Comparison of ENCODE assay signal across 24 mouse cellular contexts in genomic region chr11:103627453-103627852, GRCm38 (mm10). TPM values are rescaled to one million over a fixed set of nuclear protein-coding genes. Genes with fewer than 3 reads are reported as not detected.
"Had no signal": no experiment of that assay in that cellular context is flagged by ENCODE, and none has a peak within 500 bp of the region (broad histone marks: within the 10 kb centered on the region; RNA-seq: fewer than 3 reads in every experiment).

No protein-coding gene starts in this region.

- DNase-seq: gastrocnemius, postnatal 14 days; gastrocnemius, postnatal 36 days; heart, adult 11 months; heart, adult 2 months; heart, postnatal 14 days; heart, postnatal 36 days; kidney, adult 11 months; kidney, adult 2 months; kidney, adult 9 months; kidney, postnatal 14 days; kidney, postnatal 36 days; layer of hippocampus, adult 9-11 months; layer of hippocampus, postnatal 36 days; liver had no signal

RNA-seq across cellular contexts. Expression of gene Gm884, which starts 6.5 kb away (rescaled TPM):
- total RNA-seq: gastrocnemius, adult 18-20 months; gastrocnemius, adult 8-10 months; gastrocnemius, postnatal 14 days; gastrocnemius, postnatal 36 days; heart, adult 2 months; heart, postnatal 14 days; heart, postnatal 36 days; hematopoietic stem cell, adult 5-6 weeks; hindbrain, postnatal 0 days; layer of hippocampus, adult 18-20 months; layer of hippocampus, postnatal 14 days; layer of hippocampus, postnatal 36 days had no signal

RNA-seq across cellular contexts. Expression of gene Lyzl6, which starts 11.2 kb away (rescaled TPM):
- total RNA-seq: gastrocnemius, adult 18-20 months; gastrocnemius, adult 8-10 months; gastrocnemius, postnatal 14 days; gastrocnemius, postnatal 36 days; heart, adult 2 months; heart, postnatal 14 days; heart, postnatal 36 days; hematopoietic stem cell, adult 5-6 weeks; hindbrain, postnatal 0 days; layer of hippocampus, adult 18-20 months; layer of hippocampus, adult 8-10 months; layer of hippocampus, postnatal 14 days; layer of hippocampus, postnatal 36 days; left cerebral cortex, adult 18-20 months; left cerebral cortex, postnatal 14 days; left cerebral cortex, postnatal 36 days had no signal

RNA-seq across cellular contexts. Expression of gene Rprml, which starts 21.9 kb away (rescaled TPM):
- total RNA-seq: gastrocnemius, adult 18-20 months; gastrocnemius, postnatal 14 days; gastrocnemius, postnatal 36 days; heart, adult 2 months; heart, postnatal 14 days; heart, postnatal 36 days; hematopoietic stem cell, adult 5-6 weeks had no signal
